Mouse (Mus musculus) embryonic facial prominence, embryonic 15.5 days (tissue): Measurements from ENCODE around the gene Serpine3. TPM values are rescaled to one million over a fixed set of nuclear protein-coding genes. Genes with fewer than 3 reads are reported as not detected.
"Not testable (repeated sequence)": the region's sequence is repeated elsewhere in the genome, so short reads cannot be mapped to it uniquely, and the experiment has no call there.

Experiments used
- ATAC-seq: fragments of 200-750 bp; cut with Nextera tagmentation; 2 replicates; pipeline ENCODE4 v1.8.0; 2017; ENCODE audit warnings: low read depth, moderate TSS enrichment; ENCODE audit not compliant: insufficient number of reproducible peaks, low FRiP score, low TSS enrichment
- H3K27ac ChIP-seq: fragments of 300-500 bp; sonication (generic); replicated peaks from 2 replicates; pipeline ENCODE4 v1.5.1; 2015; ENCODE audit warnings: mild to moderate bottlenecking, inconsistent platforms
- H3K27me3 ChIP-seq: fragments of 300-500 bp; sonication (generic); 2 replicates; pipeline ENCODE4 v1.6.1; 2015; ENCODE audit warnings: inconsistent platforms
- H3K36me3 ChIP-seq: fragments of 300-500 bp; sonication (generic); 2 replicates; pipeline ENCODE4 v1.6.1; 2015; ENCODE audit warnings: mild to moderate bottlenecking, inconsistent platforms
- H3K4me1 ChIP-seq: fragments of 300-500 bp; sonication (generic); 2 replicates; pipeline ENCODE4 v1.6.1; 2015; ENCODE audit warnings: inconsistent platforms
- H3K4me2 ChIP-seq: fragments of 300-500 bp; sonication (generic); replicated peaks from 2 replicates; pipeline ENCODE4 v1.6.1; 2015; ENCODE audit warnings: mild to moderate bottlenecking, inconsistent platforms
- H3K4me3 ChIP-seq: fragments of 300-500 bp; sonication (generic); replicated peaks from 2 replicates; pipeline ENCODE4 v1.5.1; 2015; ENCODE audit warnings: mild to moderate bottlenecking, inconsistent platforms
- H3K9ac ChIP-seq: fragments of 300-500 bp; sonication (generic); 2 replicates; pipeline ENCODE4 v1.6.1; 2015; ENCODE audit warnings: inconsistent platforms
- H3K9me3 ChIP-seq: fragments of 300-500 bp; sonication (generic); replicated peaks from 2 replicates; pipeline ENCODE4 v1.6.1; 2016; ENCODE audit warnings: inconsistent platforms
- WGBS: fragments of 180-500 bp; shearing (Covaris S2); methylation state at CpG from one replicate; pipeline ENCODE4 v1.1.7; 2015; 5-methylcytosine and 5-hydroxymethylcytosine counted together
- polyA plus RNA-seq: library from polyadenylated mRNA; unstranded; fragments of >200 nt; fragmentation: Nextera tagmentation; extraction: Ambion mirVana; gene quantifications from 2 replicates; pipeline ENCODE4 v1.2.1, GENCODE M21; 2015

Gene Serpine3
- not detected in 2 replicates for polyA plus RNA-seq

GRCm38 (mm10) chr14:62663367-62663766 lies at the start of gene Serpine3:
Gene Serpine3 (plus strand): TSS chr14:62663667.
- Histone ChIP-seq H3K27ac (no peak within 1 kb of the TSS), H3K4me3 (no peak within 1 kb of the TSS)

DNA sequence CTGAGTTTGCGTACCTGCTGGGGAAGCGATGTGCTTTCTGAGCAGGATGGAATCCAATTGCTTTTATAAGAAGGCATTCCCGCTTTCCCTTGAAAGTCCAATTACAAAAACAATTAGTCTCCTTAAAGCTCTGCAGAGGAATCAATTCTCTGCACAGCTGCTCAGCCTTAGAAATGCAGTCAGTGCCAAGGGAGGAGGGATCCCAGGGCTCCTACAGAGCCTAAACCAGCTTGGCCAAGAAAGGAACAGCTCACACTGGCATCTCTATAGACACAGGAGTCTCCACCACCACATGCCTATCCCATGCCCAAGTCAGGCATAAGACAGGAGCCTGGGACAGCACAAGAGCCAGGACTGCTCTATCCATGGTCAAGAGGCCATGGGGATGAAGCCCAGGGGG lies 41.1 kb upstream of the Serpine3 start:
- Histone ChIP-seq H3K4me3 (no peak overlapping the region), H3K9ac (no peak overlapping the region), H3K36me3 (no peaks in the 10 kb centered on the region), H3K4me2 (no peak overlapping the region), H3K9me3 (no peaks in the 10 kb centered on the region), H3K27me3 (no peaks in the 10 kb centered on the region), H3K4me1 (no peaks in the 10 kb centered on the region), H3K27ac (no peak overlapping the region)
- 68% methylated on average over 3 of the region's 3 CpGs for WGBS
- no peak for ATAC-seq

More at GRCm38 (mm10) chr14:62663367-62663766, at the start of gene Serpine3:
- no peak within 1 kb of the TSS for H3K4me2 ChIP-seq
- WGBS: 75% methylated on average over 8 of the region's 8 CpGs
- H3K4me1 ChIP-seq: no peaks in the 10 kb centered on the region
- no peaks in the 10 kb centered on the region for H3K36me3 ChIP-seq
- H3K9ac ChIP-seq: no peak within 1 kb of the TSS
- H3K27me3 ChIP-seq: no peaks in the 10 kb centered on the region
- H3K9me3 ChIP-seq: no peaks in the 10 kb centered on the region
- ATAC-seq: no peak

DNA sequence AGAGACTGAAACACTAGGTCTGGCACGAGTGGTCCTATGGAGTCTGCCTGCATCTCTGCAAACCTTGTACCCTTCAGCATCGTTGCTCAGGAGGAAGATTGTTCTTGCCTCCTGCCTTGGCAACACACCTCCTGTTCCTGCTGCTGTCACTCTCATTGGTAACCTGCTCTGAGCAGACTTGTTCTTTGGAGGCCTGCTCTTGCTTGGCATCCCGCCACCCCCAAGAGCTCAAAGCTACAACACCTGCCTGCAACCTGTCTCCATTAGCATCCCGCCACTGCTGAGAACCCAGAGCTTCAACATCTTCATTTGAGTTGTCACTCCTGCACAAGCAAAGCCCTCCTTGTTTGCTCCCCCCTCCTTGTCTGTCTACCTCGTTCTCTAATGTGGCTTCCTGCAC lies 35.5 kb upstream of the Serpine3 start:
- no peak overlapping the region for H3K4me2 ChIP-seq
- no peaks in the 10 kb centered on the region for H3K27me3 ChIP-seq
- H3K9me3 ChIP-seq: no peaks in the 10 kb centered on the region
- H3K4me1 ChIP-seq: no peaks in the 10 kb centered on the region
- no peak overlapping the region for H3K4me3 ChIP-seq
- no peak overlapping the region for H3K9ac ChIP-seq
- ATAC-seq: no peak
- H3K36me3 ChIP-seq: no peaks in the 10 kb centered on the region
- H3K27ac ChIP-seq: no peak overlapping the region
- WGBS: 81% methylated on average over 5 of the region's 5 CpGs

- H3K4me1 ChIP-seq: 0 out of 2 replicates have a peak, but pooled peaks cover 5% of the 10 kb centered on the region
- H3K27me3 ChIP-seq: no peaks in the 10 kb centered on the region
- no peaks in the 10 kb centered on the region for H3K36me3 ChIP-seq
- no peak overlapping the region for H3K4me2 ChIP-seq
- 31% methylated on average over 9 of the region's 9 CpGs for WGBS
- no peaks in the 10 kb centered on the region for H3K9me3 ChIP-seq
- ATAC-seq: no peak
- H3K4me3 ChIP-seq: no peak overlapping the region
- no peak overlapping the region for H3K27ac ChIP-seq
- no peak overlapping the region for H3K9ac ChIP-seq
Measured at GRCm38 (mm10) chr14:62637436-62638344, 25.8 kb upstream of the Serpine3 start.

DNA sequence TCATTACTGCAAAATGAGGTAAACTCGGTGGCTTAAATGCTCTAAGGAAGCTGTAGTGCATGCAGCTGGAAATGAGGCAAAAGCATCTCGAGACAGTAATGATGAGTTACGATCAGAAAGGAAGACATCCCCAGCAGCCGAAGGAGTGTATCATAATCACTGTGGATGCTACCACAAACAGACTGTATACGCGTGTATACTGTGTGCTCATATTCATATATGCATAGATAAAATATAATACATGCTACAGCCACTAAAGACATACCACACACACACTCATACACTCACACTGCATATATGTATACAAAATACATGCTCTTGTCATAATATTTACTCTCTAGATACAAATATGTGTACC lies 25.1 kb upstream of the Serpine3 start:
- Histone ChIP-seq H3K27me3 (no peaks in the 10 kb centered on the region), H3K4me3 (no peak overlapping the region), H3K4me2 (no peak overlapping the region), H3K4me1 (0 out of 2 replicates have a peak, but pooled peaks cover 5% of the 10 kb centered on the region), H3K9ac (no peak overlapping the region), H3K9me3 (no peaks in the 10 kb centered on the region), H3K27ac (no peak overlapping the region), H3K36me3 (no peaks in the 10 kb centered on the region)
- ATAC-seq: no peak
- WGBS: 53% methylated on average over 6 of the region's 6 CpGs

- Histone ChIP-seq H3K4me3 (no peak overlapping the region), H3K9ac (no peak overlapping the region), H3K4me1 (0 out of 2 replicates have a peak, but pooled peaks cover 5% of the 10 kb centered on the region), H3K9me3 (no peaks in the 10 kb centered on the region), H3K36me3 (no peaks in the 10 kb centered on the region), H3K4me2 (no peak overlapping the region), H3K27ac (no peak overlapping the region), H3K27me3 (no peaks in the 10 kb centered on the region)
- ATAC-seq: no peak
- WGBS: 63% methylated on average over 6 of the region's 6 CpGs
Measured at GRCm38 (mm10) chr14:62639111-62639510, 24.4 kb upstream of the Serpine3 start.

- Histone ChIP-seq H3K27ac (no peak overlapping the region), H3K4me1 (0 out of 2 replicates have a peak, but pooled peaks cover 5% of the 10 kb centered on the region), H3K9ac (no peak overlapping the region), H3K9me3 (no peaks in the 10 kb centered on the region), H3K36me3 (no peaks in the 10 kb centered on the region), H3K27me3 (no peaks in the 10 kb centered on the region), H3K4me3 (no peak overlapping the region), H3K4me2 (no peak overlapping the region)
- WGBS: 84% methylated on average over 5 of the region's 5 CpGs
- no peak for ATAC-seq
Measured at GRCm38 (mm10) chr14:62639551-62639950, 23.9 kb upstream of the Serpine3 start.

DNA sequence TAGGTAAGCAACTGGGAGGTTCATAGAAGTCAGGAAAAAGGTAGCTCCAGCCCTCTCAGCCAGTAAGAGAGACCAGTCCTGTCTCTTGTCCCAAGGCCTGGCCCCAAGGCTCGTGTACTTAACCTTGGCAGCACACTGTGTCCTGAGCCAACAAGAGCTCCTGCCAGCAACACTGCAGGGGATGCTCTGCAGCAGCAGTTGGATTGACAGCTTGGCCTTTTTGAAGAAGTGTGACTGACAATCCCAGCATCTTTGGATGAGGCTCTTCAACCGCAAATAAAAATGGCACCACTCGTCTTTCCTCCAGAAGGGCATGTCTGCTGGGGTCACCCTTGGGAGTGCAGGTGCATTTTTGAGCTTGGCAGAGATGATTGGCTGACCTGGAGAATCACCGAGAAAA lies 23.1 kb upstream of the Serpine3 start:
- H3K4me3 ChIP-seq: no peak overlapping the region
- H3K36me3 ChIP-seq: no peaks in the 10 kb centered on the region
- H3K9me3 ChIP-seq: no peaks in the 10 kb centered on the region
- ATAC-seq: no peak
- H3K27ac ChIP-seq: no peak overlapping the region
- no peaks in the 10 kb centered on the region for H3K27me3 ChIP-seq
- H3K4me2 ChIP-seq: no peak overlapping the region
- H3K4me1 ChIP-seq: 0 out of 2 replicates have a peak, but pooled peaks cover 5% of the 10 kb centered on the region
- H3K9ac ChIP-seq: no peak overlapping the region
- 63% methylated on average over 4 of the region's 4 CpGs for WGBS

GRCm38 (mm10) chr14:62642368-62642767 lies 21.1 kb upstream of the Serpine3 start:
- not testable (repeated sequence) for H3K4me1 ChIP-seq, H3K27ac ChIP-seq, H3K36me3 ChIP-seq, H3K4me3 ChIP-seq, ATAC-seq, H3K4me2 ChIP-seq, H3K27me3 ChIP-seq, H3K9me3 ChIP-seq, H3K9ac ChIP-seq
- 72% methylated on average over 6 of the region's 7 CpGs for WGBS

- H3K4me3 ChIP-seq: no peak overlapping the region
- no peaks in the 10 kb centered on the region for H3K9me3 ChIP-seq
- H3K4me2 ChIP-seq: no peak overlapping the region
- no peaks in the 10 kb centered on the region for H3K27me3 ChIP-seq
- ATAC-seq: no peak
- H3K27ac ChIP-seq: no peak overlapping the region
- H3K9ac ChIP-seq: no peak overlapping the region
- H3K4me1 ChIP-seq: no peaks in the 10 kb centered on the region
- H3K36me3 ChIP-seq: no peaks in the 10 kb centered on the region
- 87% methylated on average over 6 of the region's 6 CpGs for WGBS
Measured at GRCm38 (mm10) chr14:62648405-62648804, 15.1 kb upstream of the Serpine3 start.

DNA sequence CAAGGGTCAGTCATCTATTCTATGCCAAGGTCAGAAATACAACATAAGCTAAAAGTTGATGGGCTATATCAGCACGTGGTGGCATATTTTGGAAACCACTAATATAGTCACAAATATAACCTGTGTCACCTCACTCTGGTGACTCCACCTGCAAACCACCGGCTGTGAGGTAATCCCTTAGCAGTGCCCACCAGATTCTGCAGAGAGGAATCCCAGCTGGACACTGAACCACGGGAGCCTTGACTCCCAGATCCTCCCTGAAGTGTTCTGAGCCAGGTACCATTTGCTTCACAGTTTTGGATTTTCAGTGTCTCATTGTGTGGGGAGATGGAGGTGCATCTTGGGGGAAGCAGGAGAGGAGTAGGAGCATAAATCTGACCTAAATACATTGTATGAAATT lies 13.1 kb upstream of the Serpine3 start:
- Histone ChIP-seq H3K4me1 (no peaks in the 10 kb centered on the region), H3K4me3 (no peak overlapping the region), H3K36me3 (no peaks in the 10 kb centered on the region), H3K27me3 (no peaks in the 10 kb centered on the region), H3K27ac (no peak overlapping the region), H3K9me3 (no peaks in the 10 kb centered on the region), H3K9ac (no peak overlapping the region), H3K4me2 (no peak overlapping the region)
- no peak for ATAC-seq
- WGBS: 63% methylated on average over 3 of the region's 3 CpGs

- Histone ChIP-seq H3K36me3 (no peaks in the 10 kb centered on the region), H3K4me1 (no peaks in the 10 kb centered on the region), H3K9me3 (no peaks in the 10 kb centered on the region), H3K9ac (no peak overlapping the region), H3K4me2 (no peak overlapping the region), H3K27me3 (no peaks in the 10 kb centered on the region), H3K27ac (no peak overlapping the region), H3K4me3 (no peak overlapping the region)
- 89% methylated on average over 3 of the region's 3 CpGs for WGBS
- no peak for ATAC-seq
Measured at GRCm38 (mm10) chr14:62651771-62652170, 11.7 kb upstream of the Serpine3 start.
